Mouse (Mus musculus): Measurements from ENCODE around the gene Tle6.

Gene Tle6

GRCm38 (mm10) chr10:81541803-81542202 lies 59.1 kb downstream of the Tle6 start:
- DNase-seq (ENCODE audit: low read depth, low spot score), result no peak

DNA sequence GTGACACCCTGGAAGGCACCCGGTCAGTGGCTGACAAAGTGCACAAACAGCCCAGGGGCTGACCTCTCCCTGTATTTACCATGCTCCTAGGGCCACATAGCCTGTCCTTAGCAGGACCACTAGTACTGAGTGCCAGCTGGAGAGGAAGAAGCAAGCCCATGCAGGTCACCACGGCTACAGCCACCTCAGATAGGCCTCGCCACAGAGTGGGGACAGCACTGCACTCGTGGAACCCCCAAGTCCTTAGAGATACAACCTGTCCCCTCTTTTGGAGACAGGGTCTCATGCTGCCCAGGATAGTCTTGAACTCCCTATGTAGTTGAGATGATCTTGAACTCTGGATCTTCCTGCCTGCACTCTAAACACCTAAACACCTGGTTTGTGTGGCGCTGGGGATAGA lies 59.5 kb downstream of the Tle6 start:
- no peak for DNase-seq (ENCODE audit: low read depth, low spot score)

Data from A20 (cell line).